Mouse (Mus musculus): ENCODE results near the gene Lgsn. TPM values are rescaled to one million over a fixed set of nuclear protein-coding genes. Genes with fewer than 3 reads are reported as not detected.

Lgsn gene
- not detected for total RNA-seq (2022)

DNA sequence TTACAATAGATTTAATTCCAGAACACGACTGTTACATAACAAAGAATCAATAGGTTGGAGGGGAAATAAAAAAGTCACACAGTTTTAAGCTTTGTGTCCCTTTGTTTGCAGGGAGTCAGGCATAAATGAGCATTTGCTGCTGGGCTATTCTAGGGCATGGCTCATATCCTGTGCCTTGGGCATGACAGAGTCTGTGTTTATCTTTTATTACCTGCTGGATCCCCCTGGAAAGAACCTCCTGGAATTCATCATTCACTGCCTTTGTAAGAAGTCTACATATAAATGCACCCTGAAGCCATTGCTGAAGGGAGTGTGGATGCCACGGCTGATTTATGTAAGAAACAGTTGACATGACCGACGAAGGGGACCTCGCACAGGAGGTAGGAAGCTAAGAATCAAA lies at the start of gene Lgsn:
TSS of gene Lgsn (plus strand) at position 301 of the 400 bp plus-strand sequence.
- DNase-seq (ENCODE audit: low spot score): no peak

DNA sequence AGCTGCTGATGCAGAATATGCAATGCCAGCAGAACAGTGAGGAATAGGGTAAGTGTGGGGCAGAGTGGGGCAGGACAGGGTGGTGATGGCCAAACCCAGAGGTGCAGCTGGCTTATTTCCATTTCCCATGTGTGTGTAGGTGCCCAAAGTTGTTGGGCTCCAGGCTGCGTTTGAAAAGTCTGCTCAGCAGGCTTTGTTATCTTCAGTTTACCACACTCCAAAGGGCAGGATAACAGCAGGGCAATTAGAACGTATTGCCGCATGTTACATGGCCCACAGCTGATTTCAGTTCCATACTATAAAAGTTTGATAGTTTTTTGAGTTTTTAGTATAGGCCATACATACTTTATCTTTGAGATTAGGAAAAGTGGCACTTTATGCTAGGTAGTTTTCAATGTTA lies 37.8 kb upstream of the Lgsn start:
- DNase-seq (ENCODE audit: low spot score): no peak

DNA sequence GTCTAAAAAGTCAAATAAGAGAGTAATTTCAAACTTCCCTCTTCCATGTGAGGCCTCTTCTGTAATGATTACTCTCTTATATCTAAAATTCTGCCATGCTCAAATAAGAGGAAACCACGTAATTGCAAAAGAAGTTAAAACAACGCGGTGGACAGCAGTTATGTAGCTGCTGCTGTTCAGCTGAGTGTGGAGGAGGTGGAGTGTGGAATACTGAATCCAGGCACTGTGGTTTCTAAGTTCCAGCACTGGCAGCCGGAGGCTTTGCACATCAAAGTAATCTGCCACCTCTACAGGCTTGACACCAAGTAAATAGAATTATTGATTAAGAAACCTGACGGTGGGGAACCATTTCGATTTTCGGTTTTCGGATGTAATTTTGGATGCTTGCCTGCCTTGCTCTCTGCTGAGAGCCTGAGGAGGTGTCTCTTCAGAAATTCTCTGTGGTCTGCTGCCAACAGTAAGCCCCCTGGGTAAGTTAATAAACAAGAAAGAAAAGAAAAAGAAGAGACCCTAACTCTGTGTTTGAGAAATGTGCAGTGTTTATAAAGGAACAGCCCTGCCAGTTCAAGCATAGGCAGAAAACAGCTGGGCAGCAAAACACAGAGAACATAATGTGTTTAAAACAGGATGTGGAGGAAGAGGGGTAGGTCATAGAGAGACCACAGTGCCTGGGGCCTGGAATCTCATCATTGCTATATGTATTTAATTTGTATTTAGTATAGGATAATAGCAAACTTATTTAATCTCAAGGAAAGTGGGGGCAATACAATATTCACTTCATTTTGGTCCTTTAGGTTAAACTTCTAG lies 33.7 kb upstream of the Lgsn start:
- no peak for DNase-seq (ENCODE audit: low spot score)

DNA sequence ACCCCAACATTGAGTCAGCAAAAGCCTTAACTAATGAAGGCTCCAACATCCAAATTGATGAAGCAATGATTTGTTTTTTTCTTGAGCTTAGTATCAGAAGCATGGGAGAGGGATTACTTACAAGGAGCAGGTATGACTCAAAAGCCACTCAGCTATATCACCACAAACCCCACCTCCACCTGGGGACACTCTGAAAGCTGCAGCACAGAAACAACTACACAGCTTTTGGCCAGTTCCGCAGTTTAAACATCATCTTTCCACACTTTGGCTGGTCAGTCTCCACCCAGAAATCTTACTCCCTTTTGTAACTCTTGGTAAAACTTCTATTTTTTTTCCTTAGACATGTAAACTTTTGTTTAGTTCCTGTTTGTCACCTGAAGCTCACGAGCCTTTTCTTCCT lies 32.6 kb upstream of the Lgsn start:
- no peak for DNase-seq (ENCODE audit: low spot score)

DNA sequence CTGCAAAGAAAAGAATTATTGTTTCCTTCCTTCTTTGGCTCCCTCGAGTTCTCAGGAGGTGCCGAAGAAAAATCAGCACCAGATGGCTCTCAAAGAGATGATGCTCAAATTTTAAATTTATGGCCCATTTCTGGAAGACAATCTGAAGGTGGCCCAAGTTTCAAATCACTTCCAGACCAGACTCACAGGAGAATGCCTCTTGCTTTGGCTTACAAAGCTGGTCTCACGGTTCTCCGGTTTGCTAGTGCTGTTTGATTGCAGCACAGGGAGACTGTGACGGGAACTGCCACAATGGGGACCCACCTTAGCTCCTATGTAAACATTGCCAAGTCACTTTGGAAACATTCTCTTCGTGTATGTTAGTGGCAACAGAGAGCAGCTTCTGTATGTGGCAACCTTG lies 26.5 kb upstream of the Lgsn start:
- no peak for DNase-seq (ENCODE audit: low spot score)

DNA sequence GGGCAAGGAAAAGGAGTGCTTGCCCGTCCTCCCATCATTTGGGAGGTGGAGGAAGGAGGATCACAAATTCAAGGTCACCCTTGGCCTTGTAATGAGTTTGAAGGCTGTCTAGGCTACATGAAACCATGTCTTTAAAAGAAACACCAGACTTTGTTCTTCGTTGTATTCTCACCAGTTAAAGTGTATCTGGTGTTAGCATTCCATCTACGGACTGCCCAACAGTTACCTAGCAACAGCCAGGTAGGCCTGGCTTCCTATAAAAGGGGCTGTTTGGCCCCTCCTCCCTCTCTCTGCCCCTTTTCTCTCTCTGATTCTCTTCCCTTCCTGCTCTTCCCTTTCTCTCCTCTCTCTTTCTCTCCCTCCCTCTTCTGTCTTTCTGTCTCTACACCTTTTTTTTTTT lies 25.7 kb upstream of the Lgsn start:
- no peak for DNase-seq (ENCODE audit: low spot score)

DNA sequence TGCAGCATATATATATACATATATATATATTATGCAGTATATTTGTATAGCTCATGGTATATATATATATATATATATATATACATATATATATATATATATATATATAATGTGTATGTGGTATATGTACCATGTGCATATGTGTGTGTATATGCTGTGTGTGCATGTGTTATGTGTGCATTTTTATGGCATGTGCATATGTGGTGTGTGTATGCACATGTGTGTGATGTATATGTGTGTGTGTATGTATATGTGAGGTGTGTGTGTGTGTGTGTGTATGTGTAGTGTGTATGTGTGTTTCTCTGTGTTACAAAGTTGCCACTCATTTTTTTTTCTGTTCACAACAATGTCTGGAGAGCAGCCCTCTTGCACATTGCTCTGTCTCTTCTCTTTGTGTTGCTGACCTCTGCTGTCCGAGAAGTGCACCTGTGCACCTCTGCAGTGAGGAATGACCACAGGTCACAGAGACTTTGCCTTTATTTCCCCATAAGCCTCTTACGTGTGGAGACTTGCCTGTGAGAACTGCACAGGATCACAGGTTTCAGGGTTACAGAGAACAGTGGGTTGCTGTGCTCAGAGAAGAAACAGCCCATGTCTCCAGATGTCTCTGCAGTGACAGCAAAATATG lies 23.3 kb upstream of the Lgsn start:
- DNase-seq (ENCODE audit: low spot score): no peak

DNA sequence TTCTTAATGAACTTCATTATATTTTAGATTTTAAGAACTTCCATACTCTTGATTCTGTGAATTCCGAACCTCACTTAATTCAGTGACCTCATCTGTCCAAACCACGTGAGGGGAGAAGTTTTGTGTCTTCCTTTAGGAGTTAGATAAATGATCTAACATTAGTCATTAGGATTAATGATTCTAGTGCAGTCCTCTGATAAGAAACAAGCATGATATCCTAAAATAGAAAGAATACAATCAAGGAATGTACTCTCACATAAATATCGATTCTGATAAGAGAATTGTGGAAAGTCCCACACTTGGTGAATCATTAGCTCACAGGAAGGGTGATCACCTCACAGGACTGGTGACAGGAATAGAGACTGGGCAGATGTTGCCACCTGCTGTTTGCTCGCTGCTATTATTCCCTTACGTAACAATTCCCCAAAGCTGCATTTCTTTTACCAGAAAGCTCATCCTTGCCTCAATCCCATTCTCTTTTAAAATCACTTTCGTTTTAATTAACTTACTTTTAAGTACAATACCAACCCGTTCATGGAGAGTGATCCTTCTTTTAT lies 22.3 kb upstream of the Lgsn start:
- DNase-seq (ENCODE audit: low spot score): peak; percentile 50

DNA sequence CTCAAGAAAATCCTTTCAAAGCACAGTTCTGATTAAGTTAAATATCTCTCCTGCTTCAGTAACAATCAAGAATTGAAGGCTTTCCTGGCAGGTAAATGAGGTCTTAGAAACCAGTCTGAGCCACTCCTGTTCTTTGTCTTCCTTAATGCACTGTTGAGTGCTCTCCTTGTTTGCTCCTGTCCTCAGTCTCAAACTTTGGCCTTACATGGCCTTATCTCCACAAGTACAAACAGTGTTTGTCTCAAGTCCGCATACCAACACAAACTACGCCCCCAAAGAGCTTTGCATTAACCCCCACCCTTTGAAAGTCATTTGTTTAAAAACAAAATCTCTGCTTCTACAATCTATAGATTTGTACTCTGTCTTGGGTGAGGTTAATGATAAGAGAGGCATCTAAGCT lies 20.0 kb upstream of the Lgsn start:
- no peak for DNase-seq (ENCODE audit: low spot score)

DNA sequence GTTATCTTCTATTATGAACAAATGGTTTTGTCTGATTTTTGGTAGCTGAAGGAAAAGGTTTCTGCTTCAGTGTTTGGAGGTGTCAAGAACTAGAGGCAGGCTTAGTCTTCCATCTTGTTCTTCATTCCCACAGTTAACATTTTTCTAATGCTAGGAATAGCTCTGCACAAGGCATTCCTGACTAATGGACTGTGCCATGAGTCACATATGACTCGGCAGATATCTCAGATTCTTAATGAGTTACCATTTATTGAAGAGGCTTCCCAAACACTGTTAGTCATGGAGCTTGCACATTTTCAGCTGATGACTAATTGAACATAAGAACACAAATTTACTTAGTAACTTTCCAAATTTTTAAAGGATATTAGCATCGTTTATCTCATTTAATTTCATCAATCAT lies 19.3 kb upstream of the Lgsn start:
- no peak for DNase-seq (ENCODE audit: low spot score)

DNA sequence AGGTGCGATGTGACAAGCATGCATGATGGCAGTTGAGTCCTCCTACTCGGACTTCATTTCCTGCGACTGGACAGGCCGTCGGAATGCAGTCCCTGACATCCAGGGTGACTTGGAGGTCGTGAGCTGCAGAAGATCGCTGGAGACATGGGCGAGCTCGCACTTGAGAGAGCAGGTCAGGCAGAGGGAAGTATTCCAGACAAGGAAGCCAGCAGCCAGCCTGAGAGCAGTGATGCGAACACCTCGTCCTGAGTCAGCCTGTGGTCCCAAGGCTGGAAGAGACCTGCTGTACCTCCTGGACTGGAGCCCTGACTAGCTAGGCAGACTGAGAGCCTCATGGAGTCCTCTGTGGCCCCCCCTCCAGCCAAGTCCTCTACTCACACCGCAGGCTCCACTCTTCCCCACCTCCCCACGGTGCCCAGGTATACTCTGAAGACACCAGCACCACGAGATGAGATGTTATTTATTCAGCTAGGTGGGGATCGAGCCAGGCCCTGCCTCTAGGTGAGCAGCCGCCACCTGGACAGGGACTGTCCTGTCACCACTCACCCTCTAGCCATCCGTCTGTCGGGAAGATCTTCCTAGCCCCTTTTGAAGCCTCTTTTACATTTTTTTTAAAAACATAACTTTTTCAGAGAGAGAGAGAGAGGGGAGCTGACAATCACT lies 11.5 kb upstream of the Lgsn start:
- no peak for DNase-seq (ENCODE audit: low spot score)

DNA sequence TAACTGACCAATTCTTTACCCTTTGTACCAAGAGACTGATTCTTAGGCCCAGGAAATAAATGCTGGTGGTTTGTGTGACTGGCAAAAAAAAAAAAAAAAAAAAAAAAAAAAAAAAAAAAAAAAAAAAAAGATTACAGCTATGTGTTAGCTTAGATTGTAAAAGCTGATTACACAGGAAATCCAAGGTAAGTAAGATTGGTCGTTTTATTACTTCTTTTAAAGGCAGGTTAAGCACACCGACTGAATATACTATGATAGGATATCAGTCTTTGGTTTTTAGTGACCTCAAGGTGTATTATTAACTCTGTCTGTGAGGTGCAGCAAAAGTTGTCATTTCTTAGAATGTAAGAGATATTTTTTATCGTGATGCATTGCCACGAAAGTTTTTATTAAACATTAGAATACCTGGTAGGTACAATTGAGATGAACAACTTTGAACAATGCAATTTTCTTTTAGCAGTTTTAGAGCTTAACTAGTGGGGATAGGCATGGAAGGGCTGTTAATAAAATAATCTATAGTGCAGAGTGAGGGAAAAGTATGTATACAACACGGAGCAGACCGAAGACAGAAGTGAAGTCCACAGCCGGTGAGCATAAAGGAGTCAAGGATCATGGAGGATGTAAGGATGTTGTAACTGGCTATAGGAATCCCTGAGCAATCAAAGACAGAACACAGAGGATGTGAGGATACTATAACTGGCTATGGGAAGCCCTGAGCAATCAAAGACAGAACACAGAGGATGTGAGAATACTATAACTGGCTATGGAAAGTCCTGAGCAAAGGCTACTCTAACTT lies 10.7 kb upstream of the Lgsn start:
- no peak for DNase-seq (ENCODE audit: low spot score)

DNA sequence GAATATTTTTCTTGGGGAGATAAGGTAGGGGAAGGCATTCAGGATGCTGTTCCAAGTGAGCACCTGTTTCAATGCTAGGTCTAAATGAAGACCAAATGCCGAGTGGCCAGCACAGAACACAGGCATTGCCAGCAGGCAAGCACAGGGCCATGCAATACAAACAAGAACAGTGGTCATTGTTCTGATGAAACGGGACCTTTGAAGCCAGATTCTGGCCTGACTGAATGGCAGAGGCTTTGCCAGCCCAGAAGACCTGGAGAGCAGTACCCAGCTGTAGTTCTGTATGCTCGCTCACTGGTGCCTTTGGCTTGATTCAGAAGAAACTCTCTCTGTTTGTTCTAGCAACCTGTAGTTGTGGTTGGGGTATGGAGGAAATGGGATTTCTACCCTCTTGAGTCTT lies 800 bp upstream of the Lgsn start:
- no peak for DNase-seq (ENCODE audit: low spot score)

DNA sequence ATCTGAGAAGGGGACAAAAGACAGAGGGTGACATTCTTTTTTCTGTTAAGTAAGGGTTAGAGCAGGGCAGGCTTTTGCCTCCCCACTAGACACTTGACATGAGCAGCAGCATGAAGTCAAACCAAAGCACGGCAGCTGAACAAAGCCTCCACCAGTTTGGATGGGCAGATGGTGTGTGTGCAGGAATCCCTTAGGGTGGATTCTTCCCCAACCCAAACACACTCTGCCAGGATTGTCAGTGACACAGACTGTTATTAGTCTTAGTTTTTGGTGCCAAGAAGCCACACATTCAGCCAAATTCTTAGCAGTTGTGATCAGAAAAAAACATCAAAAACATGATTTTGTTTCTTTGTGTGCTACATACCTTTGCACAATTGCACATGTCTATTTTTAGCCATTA lies 2.1 kb downstream of the Lgsn start:
- no peak for DNase-seq (ENCODE audit: low spot score)

DNA sequence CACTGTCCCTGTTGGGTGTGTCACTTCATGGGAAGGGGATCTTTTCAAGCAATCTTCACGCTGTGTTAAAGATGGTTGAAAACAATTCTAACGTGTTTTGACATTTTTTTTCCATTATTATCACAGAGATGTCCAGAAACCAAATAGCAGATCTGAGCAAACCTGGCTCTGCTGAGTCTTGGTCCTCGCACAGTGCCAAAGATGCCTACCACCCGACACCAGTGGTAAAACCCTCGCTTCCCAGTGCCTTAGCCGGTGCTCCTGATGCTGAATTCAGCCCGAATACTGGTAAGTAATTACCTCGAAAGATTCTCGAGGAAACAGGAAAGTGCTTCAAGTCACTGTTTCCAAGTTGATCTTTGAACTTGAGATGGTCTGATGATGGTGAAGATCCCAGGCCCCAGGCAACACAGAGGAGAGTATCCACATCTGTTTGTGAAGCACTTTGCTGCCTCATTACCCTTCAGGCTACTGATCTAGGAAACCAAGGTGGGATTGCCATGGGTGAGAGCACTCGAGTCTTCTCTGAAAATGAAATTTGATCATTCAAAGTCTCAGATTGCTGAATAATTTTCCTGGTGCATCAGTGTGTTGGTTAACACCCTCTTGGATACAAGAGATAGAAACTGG lies 14.2 kb downstream of the Lgsn start:
- no peak for DNase-seq (ENCODE audit: low spot score)

DNA sequence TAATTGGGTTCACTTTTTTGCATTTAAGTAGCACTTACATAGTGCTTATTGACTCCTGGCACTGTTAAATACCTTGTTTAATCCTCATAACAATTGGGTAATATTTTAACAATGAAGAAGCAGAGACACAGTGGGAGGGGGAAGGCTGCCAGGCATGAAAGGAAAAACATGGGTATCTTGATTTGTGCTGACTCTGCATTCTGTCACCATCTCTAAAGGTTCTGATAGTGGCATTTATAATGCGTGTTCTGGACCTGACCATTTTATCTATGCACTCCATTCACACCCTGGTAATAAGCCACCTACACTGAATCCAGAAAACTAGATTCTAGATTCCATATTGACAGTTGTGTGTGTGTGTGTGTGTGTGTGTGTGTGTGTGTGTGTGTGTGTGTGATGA lies 19.4 kb downstream of the Lgsn start:
- DNase-seq (ENCODE audit: low spot score): no peak

DNA sequence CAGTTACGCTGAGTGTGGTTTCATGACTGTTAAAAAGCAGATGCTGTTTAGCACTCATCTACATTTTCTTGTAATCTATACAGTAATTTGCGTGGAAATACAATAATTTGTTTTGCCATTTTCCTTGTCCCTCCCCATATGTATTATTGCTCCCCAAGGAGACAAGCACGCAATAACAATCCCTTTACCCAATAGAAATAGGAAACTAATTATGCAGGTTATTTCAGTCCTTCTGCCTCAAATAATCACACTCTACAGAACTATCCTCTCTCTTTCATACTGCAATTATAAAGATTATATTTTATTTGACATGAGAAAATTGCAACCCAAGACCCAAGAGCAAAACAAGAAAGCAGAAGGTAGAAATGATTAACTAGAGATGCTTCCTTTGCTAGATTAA lies 20.8 kb downstream of the Lgsn start:
- no peak for DNase-seq (ENCODE audit: low spot score)

DNA sequence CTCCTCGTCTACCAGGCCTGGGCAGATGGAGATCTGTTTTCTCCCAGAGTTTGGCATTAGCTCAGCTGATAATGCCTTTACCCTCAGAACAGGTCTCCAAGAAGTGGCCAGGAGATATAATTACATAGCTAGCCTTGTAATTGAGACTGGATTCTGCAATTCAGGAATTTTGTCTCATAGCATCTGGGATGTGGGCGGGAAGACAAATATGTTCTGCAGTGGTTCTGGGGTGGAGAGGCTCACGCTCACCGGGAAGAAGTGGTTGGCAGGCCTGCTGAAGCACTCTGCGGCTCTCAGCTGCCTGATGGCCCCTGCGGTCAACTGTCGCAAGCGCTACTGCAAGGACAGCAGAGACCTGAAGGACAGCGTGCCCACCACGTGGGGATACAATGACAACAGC lies 27.6 kb downstream of the Lgsn start:
- no peak for DNase-seq (ENCODE audit: low spot score)

DNA sequence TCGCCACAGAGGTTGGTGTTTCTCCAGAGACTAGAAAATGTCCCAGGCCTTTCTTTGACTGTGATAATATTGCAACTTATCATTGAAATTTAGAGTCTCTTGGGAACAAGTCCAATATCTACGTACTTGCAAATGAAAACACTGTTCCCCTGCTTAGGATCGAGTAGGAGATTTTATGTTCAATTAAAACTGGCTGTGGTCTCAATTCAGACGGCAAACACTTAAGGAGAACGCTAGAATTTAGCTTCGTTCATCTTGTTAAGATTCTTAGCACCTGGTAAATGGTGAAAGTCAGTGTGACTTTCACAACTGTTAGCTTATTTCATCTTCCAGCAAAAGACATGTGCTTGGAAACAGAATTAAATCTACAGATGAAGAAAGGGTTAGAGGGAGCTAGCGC lies 29.1 kb downstream of the Lgsn start:
- no peak for DNase-seq (ENCODE audit: low spot score)

DNA sequence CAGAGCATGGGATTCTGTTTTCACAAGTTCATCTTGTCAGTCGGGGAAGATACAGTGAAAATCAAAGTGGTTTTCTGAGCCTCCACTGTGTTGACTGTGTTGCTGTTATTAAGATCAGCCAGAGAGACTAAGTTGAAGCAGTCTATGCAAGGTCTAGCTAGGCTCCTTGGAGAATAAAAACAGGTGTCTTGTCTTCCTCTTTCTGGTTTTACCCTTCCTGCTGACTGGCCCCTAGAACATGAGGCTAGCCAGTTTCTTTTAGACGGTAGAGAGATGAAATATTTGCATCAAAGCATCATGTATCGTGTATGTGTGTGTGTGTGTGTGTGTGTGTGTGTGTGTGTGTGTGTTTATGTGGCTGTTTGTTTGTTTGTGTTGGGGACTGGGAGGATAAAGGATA lies 29.6 kb downstream of the Lgsn start:
- no peak for DNase-seq (ENCODE audit: low spot score)

DNA sequence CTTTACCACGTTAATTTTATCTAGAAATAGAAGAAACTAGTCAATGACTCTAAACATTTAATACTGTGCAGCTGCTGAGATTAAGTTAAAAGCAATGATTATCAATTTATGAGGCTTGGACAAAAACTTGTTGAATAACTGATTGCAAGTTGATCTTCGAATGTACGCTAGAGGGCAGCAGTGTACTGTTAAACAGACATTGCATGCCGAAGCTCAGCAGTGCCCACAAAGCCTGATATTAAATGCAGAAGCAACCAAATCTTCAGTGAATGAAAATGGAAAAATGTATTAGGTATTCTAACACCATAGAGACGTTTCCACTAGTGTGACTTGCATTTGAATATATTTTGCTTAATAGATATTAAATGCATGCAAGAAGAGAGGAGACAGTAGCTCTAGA lies 33.9 kb downstream of the Lgsn start:
- peak; percentile 25 for DNase-seq (ENCODE audit: low spot score)

Data from heart, adult 8-10 months (tissue).